Mouse (Mus musculus) liver, embryonic 14.5 days (tissue): ENCODE results near the gene Rapgef4.

ENCODE experiments used
- CTCF ChIP-seq: IDR thresholded peaks from 2 replicates; pipeline ENCODE4 v1.5.1; 2016; ENCODE audit warnings: antibody characterized with exemption, low read depth, control low read depth
- EP300 ChIP-seq: IDR thresholded peaks from 2 replicates; pipeline ENCODE4 v1.6.1; 2016; ENCODE audit warnings: antibody characterized with exemption, low read depth

- TF ChIP-seq CTCF (no peak), EP300 (no peak)
Measured at GRCm38 (mm10) chr2:71988572-71988971, 7.5 kb downstream of the Rapgef4 start.
